Mouse (Mus musculus) heart, embryonic 15.5 days (tissue): ENCODE data around the gene Mrtfb. TPM values are rescaled to one million over a fixed set of nuclear protein-coding genes. Genes with fewer than 3 reads are reported as not detected.
A peak's percentile ranks its signal among the peaks of the same experiment; 100 is the strongest.

ENCODE experiments used
- ATAC-seq: fragments of 200-750 bp; cut with Nextera tagmentation; replicated peaks from 2 replicates; pipeline ENCODE4 v1.8.0; 2017; ENCODE audit warnings: low read depth, moderate TSS enrichment; ENCODE audit not compliant: insufficient number of reproducible peaks, insufficient read depth, low FRiP score
- H3K27ac ChIP-seq: fragments of 300-500 bp; sonication (generic); 2 replicates; pipeline ENCODE4 v1.5.1; 2015; ENCODE audit warnings: mild to moderate bottlenecking, inconsistent platforms
- H3K27me3 ChIP-seq: fragments of 300-500 bp; sonication (generic); 2 replicates; pipeline ENCODE4 v1.6.1; 2015; ENCODE audit warnings: inconsistent platforms
- H3K36me3 ChIP-seq: fragments of 300-500 bp; sonication (generic); 2 replicates; pipeline ENCODE4 v1.6.1; 2015; ENCODE audit warnings: mild to moderate bottlenecking, inconsistent platforms
- H3K4me1 ChIP-seq: fragments of 300-500 bp; sonication (generic); replicated peaks from 2 replicates; pipeline ENCODE4 v1.6.1; 2015; ENCODE audit warnings: inconsistent platforms
- H3K4me2 ChIP-seq: fragments of 300-500 bp; sonication (generic); 2 replicates; pipeline ENCODE4 v1.6.1; 2015; ENCODE audit warnings: inconsistent platforms, mild to moderate bottlenecking, moderate library complexity
- H3K4me3 ChIP-seq: fragments of 300-500 bp; sonication (generic); 2 replicates; pipeline ENCODE4 v1.5.1; 2015; ENCODE audit warnings: mild to moderate bottlenecking, inconsistent platforms
- H3K9ac ChIP-seq: fragments of 300-500 bp; sonication (generic); 2 replicates; pipeline ENCODE4 v1.6.1; 2015; ENCODE audit warnings: mild to moderate bottlenecking, inconsistent platforms
- H3K9me3 ChIP-seq: fragments of 300-500 bp; sonication (generic); replicated peaks from 2 replicates; pipeline ENCODE4 v1.6.1; 2016; ENCODE audit warnings: inconsistent platforms
- WGBS: fragments of 180-500 bp; shearing (Covaris S2); methylation state at CpG from one replicate; pipeline ENCODE4 v1.1.7; 2015; ENCODE audit warnings: mixed read lengths; 5-methylcytosine and 5-hydroxymethylcytosine counted together
- polyA plus RNA-seq: library from polyadenylated mRNA; unstranded; fragments of >200 nt; fragmentation: Nextera tagmentation; extraction: Ambion mirVana; gene quantifications from 2 replicates; pipeline ENCODE4 v1.2.1, GENCODE M21; 2015

Mrtfb gene
- polyA plus RNA-seq, 1 experiment from 2014 or later, result 14.0 TPM

DNA sequence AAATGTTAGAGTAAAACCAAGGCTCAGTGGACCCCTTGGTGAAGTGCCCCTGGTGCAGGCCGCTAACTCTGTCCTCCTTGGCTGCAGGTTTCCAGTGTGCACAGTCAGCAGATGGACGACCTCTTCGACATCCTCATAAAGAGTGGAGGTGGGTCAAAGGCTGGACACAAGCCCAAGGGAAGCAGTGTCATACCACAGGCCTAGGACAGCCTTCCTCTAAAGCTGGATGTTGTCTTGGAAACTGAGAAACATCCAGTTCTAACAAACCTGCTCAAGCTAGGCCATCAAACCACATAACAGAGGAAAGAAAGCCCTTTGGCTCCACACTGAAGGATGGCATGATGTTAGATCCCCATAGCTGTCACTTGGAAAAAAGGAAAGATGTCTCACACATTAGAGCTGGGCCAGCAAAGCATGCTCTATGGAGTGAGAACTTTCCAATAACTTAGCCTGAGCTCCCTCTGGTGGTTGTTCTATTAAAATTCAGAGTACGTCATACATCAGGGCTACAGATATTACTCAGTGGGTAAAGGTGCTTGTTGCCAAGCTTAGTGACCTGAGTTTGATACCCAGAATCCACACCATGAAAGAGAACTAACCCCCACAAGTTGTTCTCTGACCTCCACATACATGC lies 153.4 kb downstream of the Mrtfb start:
- WGBS, result 63% methylated on average over 4 of the region's 4 CpGs
- Histone ChIP-seq H3K4me1 (no peaks in the 10 kb centered on the region), H3K4me3 (no peak overlapping the region), H3K36me3 (peaks cover 72% of the 10 kb centered on the region), H3K27me3 (no peaks in the 10 kb centered on the region), H3K9ac (no peak overlapping the region), H3K27ac (no peak overlapping the region), H3K4me2 (no peak overlapping the region), H3K9me3 (0 out of 2 replicates have a peak, but pooled peaks cover 3% of the 10 kb centered on the region)
- ATAC-seq, result no peak; the same call in 1 of the 2 replicates

DNA sequence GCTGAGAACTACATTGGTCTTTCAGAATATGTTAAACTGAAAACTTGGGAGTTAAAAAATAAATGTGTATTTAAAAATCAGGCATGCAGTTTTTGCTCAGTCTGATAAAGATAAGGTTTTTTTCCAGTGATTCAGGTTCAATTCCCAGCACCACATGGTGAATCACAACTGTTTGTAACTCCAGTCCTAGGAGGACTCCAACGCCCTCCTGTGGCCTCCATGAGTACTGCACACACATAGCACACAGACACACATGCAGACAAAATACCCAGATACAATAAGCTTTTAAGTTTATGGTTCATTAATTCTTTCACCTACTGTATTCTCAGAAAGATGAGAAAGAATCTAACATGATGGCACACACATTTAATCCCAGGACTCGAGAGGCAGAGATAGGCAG lies 154.5 kb downstream of the Mrtfb start:
- Histone ChIP-seq H3K9ac (no peak overlapping the region), H3K27ac (no peak overlapping the region), H3K9me3 (0 out of 2 replicates have a peak, but pooled peaks cover 3% of the 10 kb centered on the region), H3K4me2 (no peak overlapping the region), H3K4me3 (no peak overlapping the region), H3K36me3 (peaks cover 61% of the 10 kb centered on the region), H3K27me3 (no peaks in the 10 kb centered on the region), H3K4me1 (peaks cover 5% of the 10 kb centered on the region)
- WGBS, result 86% methylated on average over 2 of the region's 2 CpGs
- no peak for ATAC-seq

DNA sequence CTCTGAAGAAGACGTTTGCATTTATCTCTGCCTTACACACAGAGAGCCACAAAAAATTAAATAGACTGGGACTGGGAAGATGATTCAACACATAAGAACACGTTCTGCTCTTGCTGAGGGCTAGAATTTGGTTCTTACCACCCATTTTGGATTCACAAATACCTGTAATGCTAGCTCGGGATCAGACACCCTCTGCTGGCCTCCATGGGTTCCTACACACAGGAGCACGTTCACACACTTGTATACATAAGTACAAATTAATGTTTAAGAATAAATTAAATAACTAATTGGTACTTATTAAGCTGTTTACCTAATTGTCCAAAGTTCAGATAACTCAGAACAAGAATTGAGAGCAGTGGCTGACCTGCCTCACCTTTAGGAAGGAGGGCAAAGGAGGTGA lies 155.2 kb downstream of the Mrtfb start:
- H3K36me3 ChIP-seq, result peaks cover 54% of the 10 kb centered on the region
- 0 out of 2 replicates have a peak, but pooled peaks cover 3% of the 10 kb centered on the region for H3K9me3 ChIP-seq
- H3K9ac ChIP-seq, result no peak overlapping the region
- no peaks in the 10 kb centered on the region for H3K27me3 ChIP-seq
- H3K27ac ChIP-seq, result no peak overlapping the region
- H3K4me3 ChIP-seq, result no peak overlapping the region
- no peak for ATAC-seq
- H3K4me1 ChIP-seq, result peaks cover 6% of the 10 kb centered on the region
- 92% methylated on average over 4 of the region's 4 CpGs for WGBS
- H3K4me2 ChIP-seq, result no peak overlapping the region

DNA sequence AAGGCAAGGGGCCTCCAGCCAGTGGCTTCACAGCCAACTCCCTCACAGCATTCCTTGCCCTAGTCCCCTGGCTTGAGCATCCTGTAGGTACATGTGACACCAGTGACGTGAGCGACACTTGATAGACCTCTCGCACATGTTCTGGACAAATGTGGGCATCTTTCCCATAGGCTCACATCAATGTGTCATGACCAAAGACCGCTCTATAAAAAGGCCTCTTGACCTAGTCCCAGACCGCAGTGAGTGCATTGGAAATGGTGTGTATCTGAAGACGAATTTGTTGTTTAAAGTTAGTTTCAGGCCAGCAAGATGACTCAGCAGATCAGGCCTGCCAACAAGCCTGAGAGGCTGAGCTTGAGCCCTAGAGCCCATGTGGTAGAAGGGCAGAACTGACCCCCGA lies 158.3 kb downstream of the Mrtfb start:
- Histone ChIP-seq H3K4me3 (no peak overlapping the region), H3K9me3 (0 out of 2 replicates have a peak, but pooled peaks cover 3% of the 10 kb centered on the region), H3K27me3 (no peaks in the 10 kb centered on the region), H3K4me2 (no peak overlapping the region), H3K27ac (no peak overlapping the region), H3K36me3 (peaks cover 36% of the 10 kb centered on the region), H3K9ac (no peak overlapping the region), H3K4me1 (peaks cover 6% of the 10 kb centered on the region)
- ATAC-seq, result no peak
- WGBS, result 88% methylated on average over 7 of the region's 7 CpGs

DNA sequence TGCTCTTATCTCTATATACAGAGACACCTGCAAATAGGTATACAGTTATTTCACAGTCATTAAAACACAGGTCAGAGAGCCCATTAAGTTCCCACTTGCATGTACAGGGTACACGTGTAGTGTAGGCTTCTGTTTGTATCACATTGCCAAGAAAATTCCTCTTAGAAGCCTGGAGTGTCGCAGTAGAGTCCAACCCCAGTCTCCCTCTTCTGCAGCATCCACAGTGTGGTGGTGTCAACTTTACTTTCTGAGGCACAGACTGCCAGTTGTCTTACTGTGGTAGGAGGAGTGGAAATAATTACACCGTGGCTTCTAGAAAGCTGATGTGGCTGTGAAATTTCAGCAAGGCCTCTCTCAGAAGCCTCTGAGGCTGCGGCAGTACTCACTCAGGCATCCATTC lies 158.7 kb downstream of the Mrtfb start:
- no peak for ATAC-seq
- Histone ChIP-seq H3K9ac (no peak overlapping the region), H3K9me3 (0 out of 2 replicates have a peak, but pooled peaks cover 3% of the 10 kb centered on the region), H3K4me1 (peaks cover 6% of the 10 kb centered on the region), H3K27me3 (no peaks in the 10 kb centered on the region), H3K36me3 (peaks cover 34% of the 10 kb centered on the region), H3K27ac (no peak overlapping the region), H3K4me2 (no peak overlapping the region), H3K4me3 (no peak overlapping the region)
- WGBS, result 89% methylated on average over 4 of the region's 4 CpGs

DNA sequence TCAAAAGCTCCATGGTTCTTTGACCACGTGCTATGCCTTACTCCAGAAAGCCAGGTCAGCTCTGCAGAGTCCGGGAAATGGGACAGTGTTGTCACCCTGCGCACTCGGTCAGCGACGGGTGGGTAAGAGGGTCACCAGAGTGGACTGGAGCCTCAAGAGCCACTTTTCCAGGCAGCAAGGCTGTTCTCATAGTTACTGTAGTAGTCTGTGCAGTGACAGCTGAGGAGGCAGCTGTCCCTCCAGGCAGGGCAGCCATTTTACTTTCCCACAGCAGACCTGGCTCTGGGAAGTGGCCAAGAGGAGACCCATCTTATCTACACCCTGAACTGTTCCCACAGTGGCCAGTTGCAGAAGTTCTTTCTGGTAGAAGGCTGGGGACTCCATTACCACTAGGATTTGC lies 159.2 kb downstream of the Mrtfb start:
- Histone ChIP-seq H3K4me1 (peaks cover 6% of the 10 kb centered on the region), H3K9ac (no peak overlapping the region), H3K36me3 (peaks cover 29% of the 10 kb centered on the region), H3K4me3 (no peak overlapping the region), H3K9me3 (0 out of 2 replicates have a peak, but pooled peaks cover 3% of the 10 kb centered on the region), H3K27me3 (no peaks in the 10 kb centered on the region), H3K27ac (no peak overlapping the region), H3K4me2 (no peak overlapping the region)
- 93% methylated on average over 6 of the region's 6 CpGs for WGBS
- ATAC-seq, result no peak

DNA sequence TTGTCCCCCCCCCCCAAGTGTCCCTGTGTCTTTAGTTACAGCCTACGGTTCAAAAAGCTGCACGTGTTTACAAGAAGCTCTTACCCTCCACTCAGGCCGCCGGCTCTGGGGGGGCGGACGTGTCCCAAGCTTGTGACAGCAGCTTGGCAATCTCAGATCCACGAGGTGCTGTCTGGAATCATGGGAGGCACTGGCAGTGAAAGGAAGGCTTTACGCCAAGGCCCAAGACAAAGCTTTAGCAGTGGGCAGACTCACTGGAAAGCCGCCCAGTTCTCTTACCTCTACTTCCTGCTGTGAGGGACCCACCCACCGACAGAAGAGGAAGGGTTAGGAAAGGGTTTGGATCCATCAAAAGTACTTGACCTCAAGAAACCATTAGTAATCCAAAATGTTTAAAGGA lies 160.2 kb downstream of the Mrtfb start:
- Histone ChIP-seq H3K4me2 (no peak overlapping the region), H3K9me3 (no peaks in the 10 kb centered on the region), H3K4me1 (peaks cover 6% of the 10 kb centered on the region), H3K4me3 (no peak overlapping the region), H3K9ac (no peak overlapping the region), H3K27ac (no peak overlapping the region), H3K27me3 (no peaks in the 10 kb centered on the region), H3K36me3 (peaks cover 19% of the 10 kb centered on the region)
- ATAC-seq, result 0 out of 2 replicates have a peak, but pooled peaks have one; percentile 27
- WGBS, result 57% methylated on average over 10 of the region's 10 CpGs

DNA sequence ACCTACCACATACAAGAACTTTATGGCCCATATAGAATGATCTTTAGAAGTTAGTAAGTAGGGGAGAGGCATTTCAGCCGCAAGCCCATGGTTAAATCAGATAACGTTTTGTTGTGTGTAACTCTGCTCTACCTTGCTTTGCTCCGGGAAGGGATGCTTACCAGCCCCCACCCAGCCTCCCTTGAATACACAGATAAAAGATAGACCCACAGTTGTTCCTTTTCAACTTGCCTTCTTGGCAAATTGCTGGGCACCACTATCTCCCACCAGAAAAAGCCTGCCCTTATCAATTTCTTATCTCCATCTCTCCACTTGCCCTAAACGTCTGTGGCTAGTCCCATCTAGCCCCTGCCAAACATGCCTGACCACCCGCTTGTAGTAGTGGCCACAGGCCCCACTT lies 161.6 kb downstream of the Mrtfb start:
- Histone ChIP-seq H3K4me1 (peaks cover 6% of the 10 kb centered on the region), H3K9me3 (no peaks in the 10 kb centered on the region), H3K27me3 (no peaks in the 10 kb centered on the region), H3K4me3 (no peak overlapping the region), H3K27ac (no peak overlapping the region), H3K4me2 (no peak overlapping the region), H3K9ac (no peak overlapping the region), H3K36me3 (peaks cover 6% of the 10 kb centered on the region)
- WGBS, result 45% methylated on average over 5 of the region's 5 CpGs
- no peak for ATAC-seq

DNA sequence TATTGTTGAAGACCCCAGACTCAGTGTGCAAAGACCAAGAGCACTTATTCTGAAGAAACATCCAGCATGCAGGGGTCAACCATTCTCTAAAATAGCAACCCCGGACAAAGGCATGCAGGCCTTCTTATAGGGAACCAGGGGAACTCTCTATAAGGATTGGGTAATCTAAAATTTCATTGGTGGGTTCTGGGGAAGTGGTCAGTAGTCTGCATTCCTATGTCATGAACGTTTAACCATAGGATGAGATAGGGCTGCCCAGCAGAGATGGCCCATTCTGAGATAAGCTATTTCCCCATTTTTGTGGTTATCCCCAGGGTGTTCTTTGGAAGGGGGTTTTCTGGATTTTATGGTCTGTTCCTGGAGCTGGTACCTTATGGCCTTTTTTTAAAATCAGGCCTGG lies 163.5 kb downstream of the Mrtfb start:
- no peak overlapping the region for H3K9ac ChIP-seq
- H3K4me3 ChIP-seq, result no peak overlapping the region
- no peaks in the 10 kb centered on the region for H3K27me3 ChIP-seq
- H3K4me2 ChIP-seq, result no peak overlapping the region
- H3K36me3 ChIP-seq, result no peaks in the 10 kb centered on the region; the same call in 1 of the 2 replicates
- H3K4me1 ChIP-seq, result peaks cover 6% of the 10 kb centered on the region
- WGBS, result 47% methylated on average over 2 of the region's 2 CpGs
- no peaks in the 10 kb centered on the region for H3K9me3 ChIP-seq
- no peak for ATAC-seq
- H3K27ac ChIP-seq, result no peak overlapping the region

DNA sequence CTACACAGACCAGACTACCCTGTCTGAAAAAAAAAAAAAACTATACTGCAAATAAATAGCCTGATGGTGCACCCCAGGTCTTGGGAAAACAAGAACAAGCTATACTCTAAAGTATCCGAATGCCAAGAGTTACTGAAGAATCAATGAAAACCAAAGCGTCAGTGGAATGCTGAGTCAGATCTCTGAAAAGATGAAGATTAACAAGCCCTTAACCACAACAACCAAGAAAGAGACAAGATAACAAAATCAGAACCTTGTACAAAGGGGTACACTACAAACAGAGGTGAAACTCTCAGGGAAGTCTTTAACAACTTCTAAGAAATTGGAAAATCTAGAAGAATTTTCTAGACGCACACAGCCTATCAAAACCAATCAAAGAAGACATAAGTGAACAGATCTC lies 166.2 kb downstream of the Mrtfb start:
- no peaks in the 10 kb centered on the region for H3K27me3 ChIP-seq
- H3K9me3 ChIP-seq, result no peaks in the 10 kb centered on the region
- H3K36me3 ChIP-seq, result no peaks in the 10 kb centered on the region
- H3K4me1 ChIP-seq, result peaks cover 6% of the 10 kb centered on the region; the same call in 1 of the 2 replicates
- H3K27ac ChIP-seq, result no peak overlapping the region
- no peak overlapping the region for H3K9ac ChIP-seq
- no peak overlapping the region for H3K4me2 ChIP-seq
- H3K4me3 ChIP-seq, result no peak overlapping the region
- no peak for ATAC-seq
- 82% methylated on average over 3 of the region's 3 CpGs for WGBS

DNA sequence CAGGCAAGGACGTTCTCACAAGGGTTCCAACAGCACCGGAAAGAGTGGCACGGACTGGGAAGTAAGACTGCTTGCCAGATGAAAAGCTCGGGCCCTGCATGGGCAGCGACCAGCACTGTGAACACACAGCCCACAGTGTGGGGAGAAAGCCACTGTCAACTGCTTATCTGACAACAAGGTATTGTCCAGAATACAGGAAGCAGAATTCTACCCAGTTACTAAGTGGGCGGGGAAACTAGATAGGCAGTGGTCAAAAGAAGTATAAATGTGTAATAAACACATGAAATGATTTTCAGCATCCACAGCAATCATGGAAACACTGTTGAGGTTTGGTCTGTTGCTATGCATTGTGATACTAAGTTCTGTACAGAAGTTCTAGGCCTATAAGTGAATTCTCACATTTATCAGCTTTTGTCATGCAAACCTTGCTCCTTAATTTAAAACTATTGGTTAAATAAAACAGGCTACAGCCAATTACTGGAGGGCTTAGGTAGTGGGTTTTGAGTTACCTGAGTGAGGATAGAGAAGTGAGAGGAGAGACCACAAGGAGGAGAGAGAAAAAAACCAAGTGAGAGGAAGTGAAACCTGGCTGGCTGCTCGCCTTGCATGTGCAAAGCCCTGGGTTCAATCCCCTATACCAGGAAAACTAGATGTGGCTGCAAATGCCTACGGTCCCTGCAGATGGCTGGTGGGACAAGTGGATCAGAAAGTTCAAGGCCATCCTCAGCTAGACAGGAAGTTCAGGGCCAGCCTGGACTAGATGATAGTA lies 167.5 kb downstream of the Mrtfb start:
- no peak for ATAC-seq
- Histone ChIP-seq H3K36me3 (no peaks in the 10 kb centered on the region), H3K4me1 (peaks cover 6% of the 10 kb centered on the region; the same call in 1 of the 2 replicates), H3K9ac (no peak overlapping the region), H3K27ac (no peak overlapping the region), H3K4me2 (no peak overlapping the region), H3K4me3 (no peak overlapping the region), H3K9me3 (no peaks in the 10 kb centered on the region), H3K27me3 (no peaks in the 10 kb centered on the region)
- WGBS, result 52% methylated on average over 8 of the region's 8 CpGs
